Mouse (Mus musculus): ENCODE measurements around the gene Gm7102.
"Not testable (repeated sequence)": the region's sequence is repeated elsewhere in the genome, so short reads cannot be mapped to it uniquely, and the experiment has no call there.

- not testable (repeated sequence) for TF ChIP-seq CTCF, EP300 (IDR thresholded peaks at IDR 0.05; ENCODE audit: low read depth)
These were observed 7.5 kb upstream of the Gm7102 start, which contains the start of gene Gm6020 for GRCm38 (mm10) chr19:61183590-61183989.
